Mouse (Mus musculus): ENCODE measurements around the gene Slc2a13. TPM values are rescaled to one million over a fixed set of nuclear protein-coding genes. Genes with fewer than 3 reads are reported as not detected.

Gene Slc2a13
- polyA plus RNA-seq, 1 experiment from 2014 or later: 3.8 TPM

DNA sequence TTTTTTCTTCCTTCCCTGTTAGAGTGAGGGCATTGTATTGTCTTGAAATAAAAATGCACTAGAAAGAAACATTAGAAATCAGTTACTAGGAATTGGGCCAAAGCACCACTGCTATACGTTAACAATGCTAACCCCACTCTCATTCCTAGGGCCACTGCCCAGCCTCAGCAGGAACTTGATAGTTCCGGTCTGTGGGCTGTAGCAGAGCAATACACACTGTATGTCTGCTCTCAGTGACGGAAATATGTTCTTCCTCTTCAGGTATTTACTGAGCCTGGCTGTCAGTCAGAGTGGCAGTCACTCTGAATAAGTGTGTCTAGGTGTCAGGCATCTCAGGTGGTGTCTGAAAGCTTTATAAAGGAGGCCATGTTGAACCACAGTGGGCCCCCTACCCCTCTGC is 245.3 kb downstream of the Slc2a13 start:
- Histone ChIP-seq H3K4me1 (ENCODE audit: control insufficient read depth, insufficient read depth, low read length) (no peaks in the 10 kb centered on the region), H3K9ac (ENCODE audit: low read depth, low read length) (no peak overlapping the region), H3K27ac (ENCODE audit: low read length) (no peak overlapping the region), H3K9me3 (replicated peaks; ENCODE audit: control insufficient read depth, low read length, poor library complexity, severe bottlenecking) (no peaks in the 10 kb centered on the region; the same call in 1 of the 2 replicates), H3K4me3 (ENCODE audit: low read depth, low read length) (no peak overlapping the region), H3K4me2 (ENCODE audit: low read length) (no peak overlapping the region), H3K36me3 (ENCODE audit: control insufficient read depth, insufficient read depth, low read length) (no peaks in the 10 kb centered on the region), H3K27me3 (ENCODE audit: control insufficient read depth, insufficient read depth, low read depth, low read length) (no peaks in the 10 kb centered on the region)
- 69% methylated on average over 3 of the region's 3 CpGs for WGBS
- no peak for ATAC-seq

GRCm38 (mm10) chr15:91327023-91327422 is 246.0 kb downstream of the Slc2a13 start:
- Histone ChIP-seq H3K4me3 (ENCODE audit: low read depth, low read length) (no peak overlapping the region), H3K4me2 (ENCODE audit: low read length) (no peak overlapping the region), H3K9me3 (replicated peaks; ENCODE audit: control insufficient read depth, low read length, poor library complexity, severe bottlenecking) (no peaks in the 10 kb centered on the region), H3K36me3 (ENCODE audit: control insufficient read depth, insufficient read depth, low read length) (no peaks in the 10 kb centered on the region), H3K27me3 (ENCODE audit: control insufficient read depth, insufficient read depth, low read depth, low read length) (no peaks in the 10 kb centered on the region), H3K27ac (ENCODE audit: low read length) (no peak overlapping the region), H3K4me1 (ENCODE audit: control insufficient read depth, insufficient read depth, low read length) (no peaks in the 10 kb centered on the region), H3K9ac (ENCODE audit: low read depth, low read length) (no peak overlapping the region)
- ATAC-seq: no peak
- WGBS: 71% methylated on average over 4 of the region's 4 CpGs

DNA sequence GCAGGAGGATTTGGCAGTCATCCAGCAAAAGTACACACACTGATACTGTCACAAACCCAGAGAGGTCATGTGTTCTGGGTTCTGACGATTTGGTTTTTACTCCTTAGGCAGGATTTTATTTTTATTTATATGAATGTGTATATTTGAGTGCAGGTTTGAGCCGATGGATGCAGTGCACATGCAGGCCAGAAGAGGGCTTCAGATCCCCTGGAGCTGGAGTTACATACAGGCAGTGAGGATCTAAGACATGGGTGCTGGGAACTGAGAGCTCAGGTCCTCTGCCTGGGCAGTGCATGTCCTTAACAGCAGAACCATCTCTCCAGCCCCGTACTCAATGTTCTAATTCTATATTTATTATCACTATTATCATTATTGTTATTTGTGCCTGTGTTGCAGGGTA is 253.7 kb downstream of the Slc2a13 start:
- no peaks in the 10 kb centered on the region for H3K4me1 ChIP-seq (ENCODE audit: control insufficient read depth, insufficient read depth, low read length)
- 69% methylated on average over 3 of the region's 3 CpGs for WGBS
- H3K9me3 ChIP-seq (replicated peaks; ENCODE audit: control insufficient read depth, low read length, poor library complexity, severe bottlenecking): no peaks in the 10 kb centered on the region
- no peak overlapping the region for H3K27ac ChIP-seq (ENCODE audit: low read length)
- no peak overlapping the region for H3K9ac ChIP-seq (ENCODE audit: low read depth, low read length)
- no peak overlapping the region for H3K4me2 ChIP-seq (ENCODE audit: low read length)
- no peaks in the 10 kb centered on the region for H3K27me3 ChIP-seq (ENCODE audit: control insufficient read depth, insufficient read depth, low read depth, low read length)
- no peaks in the 10 kb centered on the region for H3K36me3 ChIP-seq (ENCODE audit: control insufficient read depth, insufficient read depth, low read length)
- no peak overlapping the region for H3K4me3 ChIP-seq (ENCODE audit: low read depth, low read length)
- no peak for ATAC-seq

DNA sequence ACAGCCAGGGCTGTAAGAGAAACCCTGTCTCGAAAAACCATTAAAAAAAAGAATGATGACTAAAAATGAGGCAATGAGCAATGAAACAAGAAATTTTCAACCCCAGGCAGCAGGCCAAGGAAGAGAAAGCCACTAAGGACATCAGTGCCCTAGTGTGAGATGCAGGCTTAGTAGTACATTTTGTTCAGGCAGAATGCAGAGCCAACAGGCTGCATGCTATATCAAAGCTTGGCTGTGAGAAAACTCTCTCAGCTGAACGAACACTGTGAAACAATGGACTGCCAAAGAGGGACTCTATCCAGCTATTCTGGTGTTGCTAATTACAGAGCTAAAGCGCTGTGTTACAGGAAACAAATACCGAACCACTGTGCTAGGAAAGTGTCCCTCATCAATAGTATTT is 256.1 kb downstream of the Slc2a13 start:
- Histone ChIP-seq H3K4me2 (ENCODE audit: low read length) (no peak overlapping the region), H3K27ac (ENCODE audit: low read length) (no peak overlapping the region), H3K9ac (ENCODE audit: low read depth, low read length) (no peak overlapping the region), H3K4me3 (ENCODE audit: low read depth, low read length) (no peak overlapping the region), H3K27me3 (ENCODE audit: control insufficient read depth, insufficient read depth, low read depth, low read length) (no peaks in the 10 kb centered on the region), H3K9me3 (replicated peaks; ENCODE audit: control insufficient read depth, low read length, poor library complexity, severe bottlenecking) (no peaks in the 10 kb centered on the region), H3K36me3 (ENCODE audit: control insufficient read depth, insufficient read depth, low read length) (no peaks in the 10 kb centered on the region), H3K4me1 (ENCODE audit: control insufficient read depth, insufficient read depth, low read length) (no peaks in the 10 kb centered on the region)
- ATAC-seq: no peak
- 69% methylated on average over 4 of the region's 4 CpGs for WGBS

DNA sequence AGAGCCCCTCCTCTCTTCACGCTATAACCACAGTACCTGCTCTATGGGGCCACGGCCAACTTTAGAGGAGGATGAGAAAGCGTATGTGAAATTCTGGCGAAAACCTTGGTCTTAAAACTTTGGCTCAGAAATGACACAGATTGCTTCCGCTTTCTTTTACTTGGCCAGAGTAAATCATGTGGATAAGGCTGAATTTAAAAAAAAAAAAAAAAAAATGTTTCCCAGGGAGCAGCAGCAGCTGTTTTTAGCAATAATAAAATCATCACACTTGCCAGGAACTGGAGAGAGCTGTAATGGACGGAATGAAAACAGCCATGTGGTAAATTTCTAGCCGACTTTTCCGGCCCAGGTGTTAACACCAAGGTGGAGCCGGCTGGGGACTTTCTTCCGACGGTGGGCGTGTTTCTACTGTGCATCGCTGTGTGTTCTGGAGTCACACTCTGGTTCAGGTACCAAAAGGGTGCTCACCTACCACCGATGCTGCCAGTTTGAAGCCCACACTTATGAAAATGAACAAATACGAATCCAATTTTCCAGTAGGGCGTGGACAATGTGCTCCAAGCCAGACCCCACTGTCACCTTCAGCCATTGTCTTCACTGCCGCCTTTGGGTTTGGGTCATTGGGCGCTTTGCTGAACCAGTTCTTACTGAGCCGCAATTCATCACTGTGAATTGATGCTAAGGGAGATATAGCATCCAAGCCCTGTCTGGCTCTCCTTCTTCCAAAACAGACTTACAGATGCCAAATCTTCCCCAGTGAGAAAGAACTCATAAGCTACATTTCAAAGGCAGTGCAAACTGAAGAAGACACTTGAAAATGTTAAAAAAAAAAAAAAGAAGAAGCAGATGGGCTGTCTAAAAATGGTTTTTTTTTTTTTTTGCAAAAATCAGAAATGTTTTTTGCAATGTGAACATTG is 258.4 kb downstream of the Slc2a13 start:
- no peaks in the 10 kb centered on the region for H3K27me3 ChIP-seq (ENCODE audit: control insufficient read depth, insufficient read depth, low read depth, low read length)
- no peaks in the 10 kb centered on the region for H3K36me3 ChIP-seq (ENCODE audit: control insufficient read depth, insufficient read depth, low read length)
- ATAC-seq: no peak
- no peak overlapping the region for H3K4me2 ChIP-seq (ENCODE audit: low read length)
- H3K4me3 ChIP-seq (ENCODE audit: low read depth, low read length): no peak overlapping the region
- 75% methylated on average over 19 of the region's 19 CpGs for WGBS
- no peak overlapping the region for H3K27ac ChIP-seq (ENCODE audit: low read length)
- no peak overlapping the region for H3K9ac ChIP-seq (ENCODE audit: low read depth, low read length)
- H3K9me3 ChIP-seq (replicated peaks; ENCODE audit: control insufficient read depth, low read length, poor library complexity, severe bottlenecking): no peaks in the 10 kb centered on the region
- no peaks in the 10 kb centered on the region for H3K4me1 ChIP-seq (ENCODE audit: control insufficient read depth, insufficient read depth, low read length)

DNA sequence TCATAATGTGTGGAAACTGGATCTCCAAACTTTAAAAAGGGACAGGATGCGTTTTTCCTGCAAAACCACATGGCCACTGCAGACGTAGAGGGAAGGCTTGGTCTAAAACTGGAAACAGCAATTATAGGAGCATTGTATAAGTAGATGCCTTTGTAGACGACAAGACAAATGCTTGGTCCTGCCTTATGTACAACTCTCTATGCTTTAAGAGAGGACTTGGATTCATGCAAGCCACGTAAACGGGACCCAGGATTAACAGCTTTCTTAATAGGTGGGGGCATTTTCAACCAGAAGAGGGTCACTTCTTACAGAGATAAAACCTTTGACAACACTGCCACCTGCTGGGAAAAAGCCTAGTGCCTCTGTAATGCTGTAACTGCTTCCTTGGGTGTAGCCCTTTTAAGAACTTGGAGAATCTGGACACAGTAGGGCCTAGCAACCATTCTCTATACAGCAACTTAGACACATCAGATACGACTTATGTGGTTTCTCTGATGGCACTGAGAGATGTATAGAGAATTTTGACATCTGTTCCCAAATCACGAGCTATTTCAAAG is 268.7 kb downstream of the Slc2a13 start:
- WGBS: 39% methylated on average over 7 of the region's 7 CpGs

GRCm38 (mm10) chr15:91301366-91301765 is 271.7 kb downstream of the Slc2a13 start:
- 9% methylated on average over 3 of the region's 3 CpGs for WGBS
- H3K27me3 ChIP-seq (ENCODE audit: control insufficient read depth, insufficient read depth, low read depth, low read length): no peaks in the 10 kb centered on the region
- no peaks in the 10 kb centered on the region for H3K9me3 ChIP-seq (replicated peaks; ENCODE audit: control insufficient read depth, low read length, poor library complexity, severe bottlenecking)
- no peak overlapping the region for H3K9ac ChIP-seq (ENCODE audit: low read depth, low read length)
- no peak overlapping the region for H3K4me3 ChIP-seq (ENCODE audit: low read depth, low read length)
- no peaks in the 10 kb centered on the region for H3K36me3 ChIP-seq (ENCODE audit: control insufficient read depth, insufficient read depth, low read length)
- no peak overlapping the region for H3K27ac ChIP-seq (ENCODE audit: low read length)
- no peaks in the 10 kb centered on the region for H3K4me1 ChIP-seq (ENCODE audit: control insufficient read depth, insufficient read depth, low read length)
- no peak for ATAC-seq
- H3K4me2 ChIP-seq (ENCODE audit: low read length): no peak overlapping the region

More for the DNA sequence above, 268.7 kb downstream of the Slc2a13 start:
- no peak overlapping the region for H3K4me3 ChIP-seq (ENCODE audit: low read depth, low read length)
- H3K4me2 ChIP-seq (ENCODE audit: low read length): no peak overlapping the region
- H3K36me3 ChIP-seq (ENCODE audit: control insufficient read depth, insufficient read depth, low read length): no peaks in the 10 kb centered on the region
- H3K27me3 ChIP-seq (ENCODE audit: control insufficient read depth, insufficient read depth, low read depth, low read length): no peaks in the 10 kb centered on the region
- no peak overlapping the region for H3K9ac ChIP-seq (ENCODE audit: low read depth, low read length)
- no peak for ATAC-seq
- no peaks in the 10 kb centered on the region for H3K9me3 ChIP-seq (replicated peaks; ENCODE audit: control insufficient read depth, low read length, poor library complexity, severe bottlenecking)
- H3K4me1 ChIP-seq (ENCODE audit: control insufficient read depth, insufficient read depth, low read length): no peaks in the 10 kb centered on the region
- H3K27ac ChIP-seq (ENCODE audit: low read length): no peak overlapping the region

DNA sequence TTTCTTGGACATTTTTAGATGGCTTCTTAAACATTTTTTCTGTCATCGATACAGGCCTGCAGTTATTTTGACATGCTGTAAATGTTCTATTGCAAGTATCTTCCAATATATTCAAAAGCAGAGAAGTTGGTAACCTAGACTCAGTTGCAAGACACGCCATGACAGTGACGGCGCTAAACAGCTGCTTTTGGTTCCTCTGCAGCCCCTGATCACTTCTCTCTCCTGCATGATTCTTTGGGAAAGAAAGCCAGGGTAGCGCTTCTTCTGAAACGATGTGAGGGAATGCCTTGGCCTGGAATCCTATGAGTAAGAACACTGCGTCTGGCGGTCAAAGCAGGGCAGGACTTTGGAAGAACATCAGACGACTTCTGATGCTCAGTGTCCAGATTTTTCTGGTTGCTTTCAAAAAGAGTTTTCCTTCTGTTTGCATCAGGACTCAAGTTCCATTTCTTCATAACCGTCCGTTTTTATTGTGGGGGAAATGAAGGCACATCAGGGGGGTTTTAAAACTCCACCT is 273.7 kb downstream of the Slc2a13 start:
- WGBS: 84% methylated on average over 11 of the region's 11 CpGs
- Histone ChIP-seq H3K27me3 (ENCODE audit: control insufficient read depth, insufficient read depth, low read depth, low read length) (no peaks in the 10 kb centered on the region), H3K9ac (ENCODE audit: low read depth, low read length) (no peak overlapping the region), H3K27ac (ENCODE audit: low read length) (no peak overlapping the region), H3K4me2 (ENCODE audit: low read length) (no peak overlapping the region), H3K36me3 (ENCODE audit: control insufficient read depth, insufficient read depth, low read length) (no peaks in the 10 kb centered on the region), H3K4me1 (ENCODE audit: control insufficient read depth, insufficient read depth, low read length) (peaks cover 4% of the 10 kb centered on the region; the same call in 1 of the 2 replicates), H3K4me3 (ENCODE audit: low read depth, low read length) (no peak overlapping the region), H3K9me3 (replicated peaks; ENCODE audit: control insufficient read depth, low read length, poor library complexity, severe bottlenecking) (no peaks in the 10 kb centered on the region)
- no peak for ATAC-seq

GRCm38 (mm10) chr15:91283418-91283817 is 289.6 kb downstream of the Slc2a13 start:
- no peak overlapping the region for H3K4me2 ChIP-seq (ENCODE audit: low read length)
- H3K27me3 ChIP-seq (ENCODE audit: control insufficient read depth, insufficient read depth, low read depth, low read length): no peaks in the 10 kb centered on the region
- H3K4me3 ChIP-seq (ENCODE audit: low read depth, low read length): no peak overlapping the region
- no peaks in the 10 kb centered on the region for H3K4me1 ChIP-seq (ENCODE audit: control insufficient read depth, insufficient read depth, low read length)
- H3K9ac ChIP-seq (ENCODE audit: low read depth, low read length): no peak overlapping the region
- no peak overlapping the region for H3K27ac ChIP-seq (ENCODE audit: low read length)
- H3K36me3 ChIP-seq (ENCODE audit: control insufficient read depth, insufficient read depth, low read length): no peaks in the 10 kb centered on the region
- no peak for ATAC-seq
- 94% methylated on average over 3 of the region's 3 CpGs for WGBS
- H3K9me3 ChIP-seq (replicated peaks; ENCODE audit: control insufficient read depth, low read length, poor library complexity, severe bottlenecking): no peaks in the 10 kb centered on the region
